Mouse (Mus musculus) thymus, adult 2 months (tissue): ENCODE data around the gene Snrnp25.

Source experiments
- CTCF ChIP-seq: fragments of 200-500 bp; IDR thresholded peaks from 2 replicates; pipeline ENCODE4 v1.5.1; 2012; ENCODE audit warnings: mild to moderate bottlenecking, control low read depth, low read length, moderate library complexity, borderline replicate concordance; ENCODE audit not compliant: control insufficient read depth, poor library complexity, insufficient read depth; ENCODE audit errors: extremely low read depth
- POLR2A ChIP-seq: fragments of 200-500 bp; IDR thresholded peaks from 2 replicates; pipeline ENCODE4 v1.6.1; 2012; ENCODE audit warnings: mild to moderate bottlenecking, low read length, control low read depth, moderate library complexity; ENCODE audit not compliant: control insufficient read depth, poor library complexity, insufficient read depth; ENCODE audit errors: extremely low read depth

- TF ChIP-seq CTCF (peak; percentile 53; the same call in 1 of the 2 replicates), POLR2A (no peak)
These were observed 23.0 kb upstream of the Snrnp25 start for GRCm38 (mm10) chr11:32181973-32182868.
